ENCODE assay signal across 33 mouse cellular contexts in the genomic region with DNA sequence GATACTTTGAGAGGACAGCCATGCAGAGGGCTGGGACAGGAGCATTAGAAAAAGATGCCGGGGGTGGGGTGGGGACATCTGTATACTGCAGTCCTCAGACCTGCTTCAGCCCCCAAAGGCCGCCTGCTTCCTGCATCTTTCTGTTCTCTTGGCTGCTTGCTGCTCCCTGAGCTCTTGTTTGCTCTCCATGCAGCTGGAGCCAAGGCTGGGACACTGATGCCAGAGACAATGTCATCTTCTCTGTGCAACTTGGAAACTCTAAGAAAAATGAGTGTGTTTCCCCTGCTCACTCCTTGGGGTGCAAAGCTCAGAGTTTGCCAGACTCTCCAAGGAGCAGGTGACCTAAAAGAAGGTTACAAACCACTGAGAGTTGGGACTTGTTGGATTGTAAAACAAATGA. TPM values are rescaled to one million over a fixed set of nuclear protein-coding genes. Genes with fewer than 3 reads are reported as not detected.
"Had no signal": no experiment of that assay in that cellular context is flagged by ENCODE, and none has a peak within 500 bp of the region (broad histone marks: within the 10 kb centered on the region; RNA-seq: fewer than 3 reads in every experiment).

No protein-coding gene starts in this region.

- H3K4me3 ChIP-seq: layer of hippocampus, adult 2 months; left cerebral cortex, adult 2 months; liver, embryonic 13.5 days; megakaryocyte, embryonic 14.5 days; midbrain, embryonic 10.5 days; midbrain, embryonic 13.5 days; myocyte; neural tube, embryonic 13.5 days had no signal

- H3K27ac ChIP-seq: kidney, postnatal 0 days; layer of hippocampus, adult 2 months; left cerebral cortex, adult 2 months; liver, embryonic 13.5 days; midbrain, embryonic 10.5 days; midbrain, embryonic 13.5 days; neural tube, embryonic 13.5 days; stomach, postnatal 0 days had no signal

- DNase-seq: kidney, postnatal 25 days; layer of hippocampus, postnatal 36 days; liver, embryonic 13.5 days; lung, adult 2 months; retina, postnatal 1 day; right cerebral cortex, postnatal 25 days; thymus, adult 2 months; thymus, postnatal 14 days had no signal

RNA-seq across cellular contexts. Expression of gene AL607142.1, which starts 55.6 kb away (rescaled TPM):
- total RNA-seq: layer of hippocampus, adult 2 months; layer of hippocampus, postnatal 10 days; layer of hippocampus, postnatal 36 days; left cerebral cortex, adult 2 months; left cerebral cortex, postnatal 10 days; left cerebral cortex, postnatal 36 days; liver, adult 2 months; monocyte, adult 5-6 weeks; neutrophil, adult 5-6 weeks had no signal
- polyA plus RNA-seq: kidney, embryonic 14.5 days; kidney, postnatal 0 days; large intestine, adult 2 months; limb, embryonic 11.5 days; limb, embryonic 14.5 days; liver, adult 2 months; liver, embryonic 13.5 days; liver, embryonic 16.5 days; lung, adult 2 months; lung, embryonic 16.5 days; midbrain, embryonic 10.5 days; midbrain, embryonic 13.5 days; midbrain, embryonic 16.5 days; myocyte; neural tube, embryonic 13.5 days; small intestine, adult 2 months; spleen, adult 2 months; stomach, embryonic 14.5 days; stomach, postnatal 0 days; thymus, adult 2 months had no signal
